Mouse (Mus musculus): ENCODE measurements around the gene Urb1. TPM values are rescaled to one million over a fixed set of nuclear protein-coding genes. Genes with fewer than 3 reads are reported as not detected.

Gene Urb1
- total RNA-seq, 2 experiments from 2014 or later = 5.0 to 5.7 TPM

DNA sequence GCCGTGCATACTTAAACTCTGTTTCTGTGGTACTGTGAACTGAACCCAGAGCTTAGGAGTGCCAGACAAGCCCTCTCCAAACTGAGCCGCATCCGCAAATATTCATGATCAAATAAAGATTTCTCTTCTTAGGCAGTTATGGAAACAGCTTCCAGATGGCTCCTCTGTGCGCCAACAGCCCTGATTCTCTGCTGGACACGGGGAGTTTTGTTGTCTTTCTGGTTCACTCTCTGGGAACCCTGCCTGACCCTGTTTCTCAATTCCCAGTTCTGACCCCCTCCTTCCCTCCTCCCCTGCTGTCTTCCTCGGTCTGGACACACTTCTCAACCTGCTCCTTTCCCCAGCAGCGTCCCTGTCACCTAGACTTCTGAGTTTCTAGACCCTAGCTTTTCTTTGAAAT lies 12.8 kb upstream of the Urb1 start:
- DNase-seq = peak; percentile 37

- DNase-seq = no peak
These were observed 12.2 kb upstream of the Urb1 start for GRCm38 (mm10) chr16:90822284-90822935.

- DNase-seq = no peak
These were observed 11.0 kb upstream of the Urb1 start for GRCm38 (mm10) chr16:90821046-90821697.

GRCm38 (mm10) chr16:90820326-90820725 lies 10.1 kb upstream of the Urb1 start:
- no peak for DNase-seq

DNA sequence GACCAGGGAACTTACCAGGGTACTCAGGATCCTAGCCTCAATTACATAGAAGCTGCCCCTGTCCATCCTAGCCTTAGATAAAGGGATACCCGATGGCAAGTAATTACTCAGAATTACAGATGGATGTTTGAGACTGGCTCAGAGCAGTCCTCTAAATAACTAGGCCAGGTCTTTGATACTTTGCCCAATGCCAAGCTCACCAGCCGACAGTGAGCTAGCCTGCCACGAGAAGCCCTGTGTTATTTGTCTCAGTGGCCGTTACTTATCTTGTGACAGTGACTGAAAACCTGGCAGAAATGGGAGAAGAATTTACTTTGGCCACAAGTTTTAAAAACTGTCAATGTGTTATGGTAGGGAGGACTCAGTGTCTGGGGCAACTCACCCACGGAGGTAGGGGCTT lies 1.9 kb upstream of the Urb1 start:
- no peak for DNase-seq

- DNase-seq = no peak
These were observed 573 bp upstream of the Urb1 start for GRCm38 (mm10) chr16:90810716-90811256.

- DNase-seq = no peak
These were observed 5.7 kb downstream of the Urb1 start for GRCm38 (mm10) chr16:90804466-90804865.

GRCm38 (mm10) chr16:90801928-90802327 lies 8.3 kb downstream of the Urb1 start:
- no peak for DNase-seq

- no peak for DNase-seq
These were observed 9.0 kb downstream of the Urb1 start for GRCm38 (mm10) chr16:90801251-90801650.

DNA sequence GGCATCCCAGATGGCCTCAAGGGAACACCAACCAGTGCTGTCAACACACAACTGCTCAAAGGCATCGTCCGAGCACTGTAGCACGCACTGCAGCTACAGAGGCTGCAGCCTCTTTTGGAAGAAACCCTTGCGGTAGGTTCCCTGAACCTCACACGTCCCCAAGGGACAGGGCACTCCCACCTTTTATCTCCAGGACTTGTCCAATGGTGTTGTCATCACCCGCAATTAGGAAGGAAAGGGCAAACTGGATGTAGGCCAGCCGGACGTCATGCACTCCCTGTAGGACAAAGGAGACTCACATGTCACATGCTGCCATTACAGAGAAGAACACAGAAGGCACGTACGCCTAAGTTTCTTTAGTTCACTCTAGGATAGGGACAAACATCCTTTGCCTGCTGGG lies 10.4 kb downstream of the Urb1 start:
- DNase-seq = no peak

- DNase-seq = no peak
These were observed 11.4 kb downstream of the Urb1 start for GRCm38 (mm10) chr16:90798848-90799247.

DNA sequence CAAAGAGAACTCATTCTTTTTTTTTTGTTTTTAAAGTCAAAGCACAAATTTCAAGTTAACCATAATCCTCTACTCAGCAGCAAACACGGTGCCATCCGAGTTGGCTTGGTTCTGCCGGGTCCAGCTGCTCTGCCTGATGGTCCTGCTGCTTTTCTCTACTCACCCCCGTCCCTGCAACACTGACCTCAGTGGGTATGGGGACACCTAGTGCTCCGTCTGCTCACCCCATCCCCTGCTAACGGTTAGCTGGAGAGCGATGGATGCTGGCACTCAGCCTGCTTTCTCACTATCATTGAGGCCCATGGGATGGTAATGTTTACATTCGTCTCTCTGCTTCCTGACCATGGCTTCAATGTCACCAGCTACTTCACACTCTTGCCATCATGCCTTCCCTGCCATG lies 11.8 kb downstream of the Urb1 start:
- DNase-seq = no peak

- DNase-seq = no peak
These were observed 15.5 kb downstream of the Urb1 start for GRCm38 (mm10) chr16:90794708-90795107.

DNA sequence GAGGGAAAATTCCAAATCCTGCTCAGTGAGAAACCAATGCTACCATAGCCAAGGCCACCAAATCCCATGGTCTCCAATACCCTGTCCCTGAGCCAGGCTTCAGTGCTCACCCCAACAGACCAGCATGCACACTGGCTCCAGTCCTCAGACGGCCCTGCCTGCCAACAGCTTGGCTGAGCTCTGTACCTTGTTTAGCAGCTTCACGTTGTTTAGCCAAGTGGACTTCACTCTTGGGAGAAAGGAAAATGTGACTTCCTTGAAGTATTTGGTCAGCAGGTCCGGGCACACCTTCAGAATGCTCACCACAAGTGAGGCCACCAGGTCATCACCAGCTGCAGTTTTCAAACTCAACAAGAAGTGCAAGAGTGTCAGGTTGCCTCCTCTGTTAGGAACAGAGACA lies 17.7 kb downstream of the Urb1 start:
- peak; percentile 25 for DNase-seq

GRCm38 (mm10) chr16:90792066-90792465 lies 18.1 kb downstream of the Urb1 start:
- no peak for DNase-seq

DNA sequence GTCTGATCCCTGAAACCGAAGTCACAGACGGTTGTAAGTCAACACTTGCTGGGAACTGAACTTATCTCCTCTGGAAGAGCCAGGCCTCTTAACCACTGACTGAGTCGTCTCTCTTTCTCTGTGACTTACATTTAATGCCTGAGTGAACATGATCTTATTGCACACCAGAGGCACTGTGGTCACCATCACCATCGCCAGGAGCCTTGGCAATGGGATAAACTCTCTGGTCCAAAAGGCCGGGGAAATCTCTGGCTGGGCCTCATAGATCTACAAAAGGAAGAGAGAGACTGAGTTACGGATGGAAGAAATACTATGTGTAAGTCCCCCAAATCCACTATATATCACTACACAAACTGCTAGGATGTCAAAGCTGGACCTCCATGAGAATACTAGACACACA lies 19.3 kb downstream of the Urb1 start:
- no peak for DNase-seq

GRCm38 (mm10) chr16:90788580-90788979 lies 21.6 kb downstream of the Urb1 start:
- no peak for DNase-seq

DNA sequence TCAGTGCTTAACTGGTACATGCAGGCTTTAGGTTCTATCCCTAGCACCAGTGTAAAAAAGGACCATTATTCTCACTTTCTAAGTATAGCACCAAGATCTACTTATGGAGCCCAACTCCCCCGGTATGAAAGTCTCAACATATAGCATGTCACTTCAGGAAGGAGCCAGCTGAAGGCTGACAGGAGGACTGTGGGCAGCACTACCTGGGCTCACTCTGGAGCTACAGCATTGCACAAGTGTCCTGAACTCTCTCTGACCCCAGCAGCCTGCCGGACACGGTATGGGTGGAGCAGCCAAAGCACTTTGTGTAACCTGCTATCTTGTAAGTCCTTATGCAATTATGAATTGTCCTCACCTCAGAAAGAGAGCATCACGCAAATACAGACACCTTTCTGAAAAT lies 25.0 kb downstream of the Urb1 start:
- DNase-seq = no peak

DNA sequence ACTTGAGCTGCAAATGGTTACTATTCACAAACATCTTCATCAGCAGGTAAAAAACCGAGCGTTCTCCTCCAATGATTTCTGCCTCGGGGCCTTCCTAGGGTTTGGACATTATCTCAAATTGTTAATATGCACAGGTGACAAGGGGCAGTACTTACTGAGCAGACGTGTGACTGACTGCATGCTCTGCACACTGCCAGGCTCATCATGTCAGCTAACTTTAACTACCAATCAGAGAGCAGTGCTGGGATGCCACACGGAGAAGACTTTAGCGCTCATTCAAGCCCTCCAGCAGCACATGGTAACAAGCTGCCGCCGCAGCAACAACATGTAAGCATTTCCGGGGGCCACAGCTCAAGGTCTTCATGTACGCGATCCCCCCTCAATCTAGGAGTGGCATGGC lies 26.9 kb downstream of the Urb1 start:
- no peak for DNase-seq

- no peak for DNase-seq
These were observed 30.4 kb downstream of the Urb1 start for GRCm38 (mm10) chr16:90779783-90780182.

GRCm38 (mm10) chr16:90775946-90776520 lies 34.2 kb downstream of the Urb1 start:
- no peak for DNase-seq

DNA sequence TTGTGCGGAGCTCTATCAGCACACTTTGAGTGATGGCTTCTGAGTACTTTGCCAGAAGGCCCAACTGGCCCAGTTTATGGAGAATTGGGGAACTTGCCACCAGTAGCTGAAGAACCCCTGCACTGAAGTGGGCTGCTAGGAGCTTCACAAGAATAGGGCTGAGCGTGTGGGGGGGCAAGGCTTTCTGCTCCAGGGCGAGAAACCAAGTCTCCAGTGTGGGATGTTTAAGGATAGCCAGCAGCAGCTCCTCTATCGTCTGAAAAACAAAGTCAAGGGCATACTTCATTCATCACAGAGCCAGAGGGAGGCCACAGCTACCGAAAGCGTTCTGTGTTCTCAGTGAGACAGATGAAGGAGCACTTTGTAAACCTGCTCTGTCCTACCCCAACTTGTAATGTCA lies 35.6 kb downstream of the Urb1 start:
- DNase-seq = no peak

DNA sequence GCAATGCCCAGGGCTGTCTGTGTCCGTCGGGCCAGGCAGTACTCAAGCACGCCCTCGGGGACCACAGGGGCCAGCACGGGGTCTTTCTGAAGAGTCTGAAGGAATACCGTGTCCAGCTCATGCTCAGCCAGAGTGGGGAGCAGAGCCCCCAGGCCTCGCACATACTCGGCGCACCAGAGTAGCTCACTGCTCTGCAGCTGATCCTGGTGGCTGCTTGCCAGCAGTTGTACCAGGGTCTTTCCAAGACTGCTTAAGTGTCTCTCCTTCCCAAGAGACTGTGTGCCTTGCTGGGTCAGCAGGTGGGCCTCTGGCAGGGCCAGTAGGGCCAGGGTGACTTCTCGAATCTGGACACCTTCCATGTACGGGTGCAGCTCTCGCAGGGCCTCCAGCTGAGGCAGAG lies 36.0 kb downstream of the Urb1 start:
- DNase-seq = no peak
